Mouse (Mus musculus) lung, postnatal 4 days (tissue): Measurements from ENCODE around the gene Spin2e.
"Not testable (repeated sequence)": the region's sequence is repeated elsewhere in the genome, so short reads cannot be mapped to it uniquely, and the experiment has no call there.

ENCODE experiments used
- DNase-seq, 2 experiments: peaks; one replicate each; pipeline ENCODE4 v3.0.0; 2021

The Spin2e gene

DNA sequence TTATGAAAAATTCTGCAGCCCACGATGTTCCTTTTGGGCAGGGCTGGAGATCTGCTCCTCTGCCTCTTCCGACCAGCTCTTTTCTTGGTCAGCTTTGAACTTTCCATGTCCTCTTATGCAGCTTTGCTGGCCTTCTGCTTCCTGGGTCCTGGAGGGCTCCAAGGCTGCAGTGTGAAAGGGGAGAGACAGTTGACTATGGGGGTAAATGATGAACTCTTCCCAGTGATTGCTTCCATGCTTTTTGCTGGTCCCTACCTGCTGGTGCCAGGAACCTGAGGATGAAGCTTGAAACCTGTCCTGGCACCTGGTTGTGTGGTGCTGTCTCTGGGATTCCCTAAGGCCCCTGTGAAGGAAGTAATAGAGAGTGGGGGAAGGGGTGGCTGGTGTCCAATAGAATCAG, at the start of gene Spin2e:
Spin2e (minus strand) TSS at position 101 of the 400 bp plus-strand sequence.
- DNase-seq = not testable (repeated sequence)

DNA sequence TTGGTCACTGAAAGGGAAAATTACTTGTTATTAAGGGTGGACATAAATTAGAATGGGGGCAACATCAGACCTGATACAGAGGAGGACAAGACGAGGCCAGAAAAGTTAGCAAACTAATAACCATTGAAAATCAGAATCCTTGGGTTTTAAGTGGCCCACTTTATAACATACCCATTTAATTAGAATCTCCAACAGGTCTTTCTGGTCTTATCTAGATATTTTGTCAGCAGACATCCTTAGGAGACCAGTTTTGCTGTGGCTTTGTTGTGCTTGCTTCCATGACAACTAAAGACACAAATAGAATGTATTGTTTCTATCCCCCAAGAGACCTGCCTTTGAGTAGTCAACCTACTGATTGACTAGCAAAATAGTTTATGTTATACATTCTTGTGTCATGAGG, 44.5 kb downstream of the Spin2e start, which contains the start of gene Gm21883:
Gm21883 (minus strand) TSS at position 101 of the 400 bp plus-strand sequence.
- not testable (repeated sequence) for DNase-seq
